Mouse (Mus musculus) midbrain, embryonic 14.5 days (tissue): ENCODE measurements around the gene Lmo7. TPM values are rescaled to one million over a fixed set of nuclear protein-coding genes. Genes with fewer than 3 reads are reported as not detected.

Experiments
- ATAC-seq: fragments of 200-750 bp; cut with Nextera tagmentation; 2 replicates; pipeline ENCODE4 v1.8.0; 2017; ENCODE audit warnings: moderate number of reproducible peaks, moderate library complexity; ENCODE audit not compliant: low FRiP score, low TSS enrichment
- DNase-seq: peaks from one replicate; pipeline ENCODE4 v3.0.0-alpha.2; 2015
- H3K27ac ChIP-seq: fragments of 300-500 bp; sonication (generic); replicated peaks from 2 replicates; pipeline ENCODE4 v1.5.1; 2014; ENCODE audit warnings: mild to moderate bottlenecking, low read depth, low read length, moderate library complexity
- H3K27me3 ChIP-seq: fragments of 300-500 bp; sonication (generic); 2 replicates; pipeline ENCODE4 v1.6.1; 2014; ENCODE audit warnings: low read length, control low read depth, mixed read lengths; ENCODE audit not compliant: control insufficient read depth, insufficient read depth
- H3K36me3 ChIP-seq: fragments of 300-500 bp; sonication (generic); 2 replicates; pipeline ENCODE4 v1.6.1; 2014; ENCODE audit warnings: low read length, control low read depth; ENCODE audit not compliant: control insufficient read depth, insufficient read depth
- H3K4me1 ChIP-seq: fragments of 300-500 bp; sonication (generic); 2 replicates; pipeline ENCODE4 v1.6.1; 2014; ENCODE audit warnings: mild to moderate bottlenecking, antibody characterized with exemption, low read length, control low read depth; ENCODE audit not compliant: control insufficient read depth, insufficient read depth
- H3K4me2 ChIP-seq: fragments of 300-500 bp; sonication (generic); 2 replicates; pipeline ENCODE4 v1.6.1; 2014; ENCODE audit warnings: mild to moderate bottlenecking, low read length, moderate library complexity
- H3K4me3 ChIP-seq: fragments of 300-500 bp; sonication (generic); replicated peaks from 2 replicates; pipeline ENCODE4 v1.5.1; 2014; ENCODE audit warnings: low read depth, low read length
- H3K9ac ChIP-seq: fragments of 300-500 bp; sonication (generic); replicated peaks from 2 replicates; pipeline ENCODE4 v1.6.1; 2014; ENCODE audit warnings: mild to moderate bottlenecking, low read length, moderate library complexity
- H3K9me3 ChIP-seq: fragments of 300-500 bp; sonication (generic); 2 replicates; pipeline ENCODE4 v1.6.1; 2016; ENCODE audit warnings: low read length, control low read depth, mixed read lengths; ENCODE audit not compliant: control insufficient read depth
- WGBS: fragments of 180-500 bp; shearing (Covaris S2); extraction: QIAGEN DNeasy Blood & Tissue Kit; methylation state at CpG from one replicate; pipeline ENCODE4 v1.1.7; 2014; 5-methylcytosine and 5-hydroxymethylcytosine counted together
- polyA plus RNA-seq: library from polyadenylated mRNA; unstranded; fragments of >200 nt; fragmentation: Nextera tagmentation; extraction: Ambion mirVana; gene quantifications from 2 replicates; pipeline ENCODE4 v1.2.1, GENCODE M21; 2014

Gene Lmo7
- polyA plus RNA-seq, 1 experiment from 2014 or later, result 1.7 TPM

DNA sequence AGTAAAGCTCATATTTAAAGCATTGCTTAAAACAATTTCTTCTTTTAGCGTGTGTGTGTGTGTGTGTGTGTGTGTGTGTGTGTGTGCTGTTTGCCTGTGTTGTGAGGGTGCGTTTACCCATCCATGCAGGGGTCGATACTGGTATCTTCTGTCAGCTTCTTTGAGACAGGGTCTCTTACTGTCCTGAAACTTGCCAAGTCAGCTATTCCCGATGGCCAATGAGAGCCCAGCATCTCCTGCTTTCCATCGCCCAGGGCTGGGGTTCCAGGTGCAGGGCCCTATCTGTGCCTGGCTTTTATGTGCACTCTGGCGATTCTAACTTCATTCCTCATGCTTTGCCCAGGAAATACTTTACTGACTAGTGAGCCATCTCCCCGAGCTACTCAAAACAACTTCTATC is 114.7 kb downstream of the Lmo7 start:
- no peaks in the 10 kb centered on the region for H3K4me1 ChIP-seq
- H3K9ac ChIP-seq, result no peak overlapping the region
- no peaks in the 10 kb centered on the region for H3K9me3 ChIP-seq
- H3K36me3 ChIP-seq, result no peaks in the 10 kb centered on the region
- no peak overlapping the region for H3K27ac ChIP-seq
- 73% methylated on average over 7 of the region's 7 CpGs for WGBS
- no peak overlapping the region for H3K4me2 ChIP-seq
- H3K27me3 ChIP-seq, result no peaks in the 10 kb centered on the region
- no peak for DNase-seq
- no peak overlapping the region for H3K4me3 ChIP-seq
- no peak; the same call in 1 of the 2 replicates for ATAC-seq

DNA sequence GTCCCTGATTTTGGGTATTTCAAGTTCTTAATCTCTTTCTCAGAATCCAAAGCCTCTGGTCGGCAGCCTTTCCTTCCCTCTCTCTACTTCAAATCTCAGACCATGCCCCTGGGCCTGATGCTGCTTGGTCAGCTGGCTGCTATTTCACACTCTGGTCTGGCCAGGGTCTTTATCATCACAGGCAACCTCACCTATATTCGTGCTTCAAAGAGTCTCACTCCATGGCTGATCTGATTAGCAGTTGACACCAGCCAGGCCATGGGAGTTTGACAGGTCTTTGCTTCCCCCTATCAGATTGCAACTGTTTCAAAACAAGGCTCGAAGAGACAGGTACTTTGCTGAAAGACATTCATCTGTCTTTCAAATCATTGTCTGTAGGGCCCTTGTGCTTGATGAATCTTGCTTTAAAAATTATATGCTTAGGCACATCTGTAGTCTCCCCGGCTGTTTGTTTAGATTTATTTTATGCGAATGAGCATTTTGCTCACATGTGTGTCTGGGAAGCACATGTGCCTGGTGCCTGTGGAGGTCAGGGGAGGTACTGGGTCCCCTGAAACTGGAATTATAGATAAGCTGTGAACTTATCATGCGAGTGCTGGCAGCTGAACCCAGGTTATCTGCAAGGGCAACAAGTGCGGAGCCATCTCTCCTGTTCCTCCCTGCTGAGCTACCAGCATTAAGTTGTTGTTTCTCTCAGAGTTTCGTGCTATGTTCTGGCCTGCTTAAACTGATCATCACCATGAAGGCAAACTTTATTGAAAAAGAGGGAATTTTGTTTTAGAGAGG is 116.5 kb downstream of the Lmo7 start:
- Histone ChIP-seq H3K9ac (no peak overlapping the region), H3K27ac (no peak overlapping the region), H3K36me3 (no peaks in the 10 kb centered on the region), H3K9me3 (no peaks in the 10 kb centered on the region), H3K4me3 (no peak overlapping the region), H3K4me2 (no peak overlapping the region), H3K27me3 (no peaks in the 10 kb centered on the region), H3K4me1 (no peaks in the 10 kb centered on the region)
- DNase-seq (no peak), ATAC-seq (no peak)
- 76% methylated on average over 8 of the region's 8 CpGs for WGBS

DNA sequence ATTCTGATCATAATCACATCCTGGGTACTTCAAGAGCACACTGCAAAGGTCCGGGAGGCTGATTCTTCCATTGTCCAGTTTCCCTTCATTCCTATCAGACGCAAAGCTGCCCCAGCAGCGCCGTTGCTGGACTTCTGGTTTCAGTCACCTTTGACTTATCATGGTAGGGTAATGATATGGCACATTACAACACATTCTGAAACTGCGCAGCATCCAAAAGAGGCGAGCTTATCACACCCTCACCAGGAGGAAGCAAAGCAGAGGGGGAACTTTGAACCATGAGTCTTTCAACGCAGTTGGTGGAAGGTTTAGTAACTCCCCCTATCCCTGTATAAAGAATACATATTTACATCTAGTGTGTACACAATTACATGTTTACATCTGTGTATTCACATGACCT is 117.8 kb downstream of the Lmo7 start:
- no peak overlapping the region for H3K4me2 ChIP-seq

DNA sequence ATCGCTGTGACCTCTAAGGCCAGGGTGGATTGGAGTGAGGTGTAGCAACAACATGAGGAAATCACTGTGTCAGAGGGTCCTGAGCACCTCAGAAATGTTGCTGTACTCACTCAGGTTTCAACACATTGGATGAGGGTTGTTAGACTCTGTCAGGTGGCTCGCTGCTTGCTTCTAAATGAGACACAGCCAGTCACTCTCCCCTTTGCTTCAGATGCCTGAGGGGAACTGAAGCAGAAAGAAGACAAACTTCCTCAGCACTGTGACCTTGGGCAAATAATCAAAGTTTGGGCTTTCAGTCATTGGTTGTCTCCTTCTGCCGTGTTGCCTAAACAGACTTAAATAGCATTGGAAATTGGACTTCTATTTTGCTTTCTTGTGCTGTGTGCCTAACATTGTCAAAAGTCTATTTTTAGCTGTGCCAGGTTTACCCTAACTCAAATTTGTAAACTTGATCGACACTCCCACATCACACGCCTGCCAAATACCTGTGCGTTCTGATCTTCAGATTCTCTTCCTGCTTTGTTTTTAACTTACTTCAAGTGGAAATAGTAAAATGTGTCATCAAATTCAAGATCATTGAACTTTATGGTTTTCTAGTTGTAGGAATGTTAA is 122.9 kb downstream of the Lmo7 start:
- DNase-seq (no peak), ATAC-seq (no peak)
- H3K27me3 ChIP-seq, result no peaks in the 10 kb centered on the region
- 87% methylated on average over 6 of the region's 6 CpGs for WGBS
- H3K4me1 ChIP-seq, result no peaks in the 10 kb centered on the region
- H3K4me3 ChIP-seq, result no peak overlapping the region
- no peak overlapping the region for H3K27ac ChIP-seq
- H3K4me2 ChIP-seq, result no peak overlapping the region
- no peaks in the 10 kb centered on the region for H3K36me3 ChIP-seq
- H3K9ac ChIP-seq, result no peak overlapping the region
- no peaks in the 10 kb centered on the region for H3K9me3 ChIP-seq

More for the DNA sequence above, 117.8 kb downstream of the Lmo7 start:
- Histone ChIP-seq H3K36me3 (no peaks in the 10 kb centered on the region), H3K4me1 (no peaks in the 10 kb centered on the region), H3K9ac (no peak overlapping the region), H3K27ac (no peak overlapping the region), H3K9me3 (no peaks in the 10 kb centered on the region), H3K27me3 (no peaks in the 10 kb centered on the region), H3K4me3 (no peak overlapping the region)
- WGBS, result 87% methylated on average over 7 of the region's 7 CpGs
- ATAC-seq (no peak), DNase-seq (no peak)

DNA sequence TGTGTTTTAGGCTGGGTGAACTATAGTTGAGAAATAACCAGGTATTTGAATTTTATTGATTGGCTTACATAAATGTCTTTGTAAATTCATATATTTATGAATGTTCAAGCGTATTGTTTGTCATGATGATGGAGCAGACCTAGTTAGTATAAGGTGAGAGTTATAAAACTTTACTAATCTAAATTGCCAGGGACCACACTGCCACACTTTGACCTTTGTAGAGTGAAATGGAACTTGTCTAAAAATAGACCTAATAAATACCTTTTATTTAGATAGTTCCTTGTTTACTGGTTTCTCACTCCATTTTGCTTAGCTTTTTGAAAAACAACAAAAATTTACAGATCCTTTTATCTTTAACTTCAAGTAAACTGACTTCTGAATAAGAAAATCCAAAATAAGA is 123.5 kb downstream of the Lmo7 start:
- Histone ChIP-seq H3K4me1 (no peaks in the 10 kb centered on the region), H3K27me3 (no peaks in the 10 kb centered on the region), H3K9ac (no peak overlapping the region), H3K27ac (no peak overlapping the region), H3K4me3 (no peak overlapping the region), H3K9me3 (no peaks in the 10 kb centered on the region), H3K36me3 (no peaks in the 10 kb centered on the region), H3K4me2 (no peak overlapping the region)
- no peak for DNase-seq
- 91% methylated on average over 1 of the region's 1 CpGs for WGBS
- no peak for ATAC-seq

DNA sequence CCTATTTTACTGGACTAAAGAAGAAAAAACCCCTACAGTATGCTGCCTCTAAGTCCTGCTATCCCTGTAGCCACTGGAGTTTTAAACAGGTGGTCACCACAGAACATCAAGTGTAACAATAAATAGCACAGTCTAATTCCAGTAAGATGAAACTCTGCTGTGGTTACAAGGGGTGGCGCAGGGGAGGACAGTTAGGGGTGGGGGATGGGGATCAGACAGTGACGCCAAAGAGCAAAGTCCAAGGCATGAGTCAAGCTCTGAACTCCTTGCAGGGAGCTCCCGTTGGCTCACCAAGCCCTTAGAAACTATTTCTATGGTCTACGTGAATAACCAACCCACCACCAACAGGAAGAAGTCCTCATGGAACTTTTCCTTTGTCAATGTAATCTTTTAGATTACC is 124.0 kb downstream of the Lmo7 start:
- no peak for ATAC-seq
- WGBS, result 80% methylated on average over 4 of the region's 4 CpGs

DNA sequence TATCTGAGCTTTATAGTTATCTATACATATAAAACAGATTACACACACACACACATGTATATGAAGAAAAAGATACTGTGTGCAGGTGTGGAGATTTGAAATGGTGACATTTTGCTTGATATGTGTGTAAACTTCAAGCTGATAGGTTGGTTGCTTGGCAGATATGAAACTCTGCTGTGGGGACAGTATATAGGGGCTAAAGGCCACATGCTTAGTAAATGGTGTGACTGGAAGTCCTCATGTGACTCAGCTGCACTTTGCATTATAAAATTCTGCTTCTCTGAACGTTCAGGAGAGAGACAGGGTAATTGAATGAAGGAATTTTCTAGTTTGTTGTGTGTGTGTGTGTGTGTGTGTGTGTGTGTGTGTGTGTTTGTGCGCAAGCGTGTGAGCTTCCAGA is 124.5 kb downstream of the Lmo7 start:
- no peak for DNase-seq
- ATAC-seq, result no peak
- Histone ChIP-seq H3K4me3 (no peak overlapping the region), H3K9ac (no peak overlapping the region), H3K4me1 (no peaks in the 10 kb centered on the region), H3K27ac (no peak overlapping the region), H3K4me2 (no peak overlapping the region), H3K36me3 (no peaks in the 10 kb centered on the region), H3K9me3 (no peaks in the 10 kb centered on the region), H3K27me3 (no peaks in the 10 kb centered on the region)
- 89% methylated on average over 3 of the region's 3 CpGs for WGBS

More for the DNA sequence above, 124.0 kb downstream of the Lmo7 start:
- Histone ChIP-seq H3K27me3 (no peaks in the 10 kb centered on the region), H3K9me3 (no peaks in the 10 kb centered on the region), H3K27ac (no peak overlapping the region), H3K9ac (no peak overlapping the region), H3K4me3 (no peak overlapping the region), H3K4me2 (no peak overlapping the region), H3K4me1 (no peaks in the 10 kb centered on the region), H3K36me3 (no peaks in the 10 kb centered on the region)
- DNase-seq, result no peak

DNA sequence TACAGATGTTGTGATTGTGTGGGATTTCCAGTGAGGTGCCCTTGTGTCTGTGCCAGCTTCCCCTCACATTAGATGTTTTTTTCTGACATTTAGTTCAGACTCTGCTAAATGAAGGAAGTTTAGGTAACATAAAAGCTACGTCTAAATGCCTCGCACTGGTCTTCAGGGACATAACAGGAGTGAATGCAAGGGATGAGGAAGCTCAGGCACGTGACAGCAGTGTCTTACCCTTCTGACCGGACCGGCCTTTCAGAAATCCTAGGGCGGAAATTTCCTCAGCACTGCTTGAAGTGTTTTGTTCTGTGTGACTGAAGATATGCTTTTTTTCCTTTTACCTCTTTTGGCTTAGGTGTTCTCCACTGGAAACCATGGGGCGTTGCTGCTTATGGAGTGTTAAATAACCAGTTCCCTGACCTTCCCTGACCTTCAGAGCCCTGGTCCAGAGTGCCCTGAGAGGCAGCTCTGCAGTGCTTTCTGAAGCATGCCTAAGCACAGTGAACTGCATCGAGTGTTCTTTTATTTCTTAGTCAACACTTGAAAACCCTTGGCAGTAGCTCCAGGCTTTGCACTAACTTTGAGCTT is 129.6 kb downstream of the Lmo7 start:
- no peak overlapping the region for H3K9ac ChIP-seq
- H3K9me3 ChIP-seq, result no peaks in the 10 kb centered on the region
- no peaks in the 10 kb centered on the region for H3K27me3 ChIP-seq
- no peak overlapping the region for H3K4me3 ChIP-seq
- no peaks in the 10 kb centered on the region for H3K36me3 ChIP-seq
- 27% methylated on average over 8 of the region's 8 CpGs for WGBS
- no peaks in the 10 kb centered on the region for H3K4me1 ChIP-seq
- ATAC-seq (no peak), DNase-seq (no peak)
- H3K4me2 ChIP-seq, result no peak overlapping the region
- H3K27ac ChIP-seq, result no peak overlapping the region

DNA sequence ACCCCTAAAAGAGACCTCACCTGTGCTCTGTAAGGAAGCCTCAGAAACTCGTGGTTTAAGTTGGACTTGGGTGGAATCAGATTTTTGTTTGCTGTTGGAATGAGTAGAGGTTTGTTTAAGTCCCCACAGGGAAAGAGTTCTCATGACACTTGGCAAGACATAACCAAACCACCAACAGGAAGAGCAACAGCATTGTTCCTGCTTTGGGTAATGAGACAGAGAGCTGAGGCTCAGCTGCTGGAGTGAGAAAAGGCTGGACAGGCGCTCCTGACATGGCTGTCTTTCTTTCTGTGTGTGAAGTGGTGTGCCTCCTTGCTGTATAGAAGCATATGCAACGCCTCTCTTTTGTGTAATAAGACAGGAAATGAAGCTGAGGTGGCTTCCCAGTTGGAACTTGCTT is 132.3 kb downstream of the Lmo7 start:
- H3K4me1 ChIP-seq, result no peaks in the 10 kb centered on the region
- ATAC-seq (no peak), DNase-seq (no peak)
- no peaks in the 10 kb centered on the region for H3K36me3 ChIP-seq
- no peaks in the 10 kb centered on the region for H3K27me3 ChIP-seq
- WGBS, result 69% methylated on average over 3 of the region's 3 CpGs
- no peak overlapping the region for H3K9ac ChIP-seq
- no peak overlapping the region for H3K4me2 ChIP-seq
- H3K4me3 ChIP-seq, result no peak overlapping the region
- H3K9me3 ChIP-seq, result no peaks in the 10 kb centered on the region
- no peak overlapping the region for H3K27ac ChIP-seq
